Mouse (Mus musculus) adrenal gland, postnatal 10 days (tissue): Measurements from ENCODE around the gene Fam19a2. TPM values are rescaled to one million over a fixed set of nuclear protein-coding genes. Genes with fewer than 3 reads are reported as not detected.

Experiments used
- DNase-seq: peaks from one replicate; pipeline ENCODE4 v3.0.0; 2021; ENCODE audit warnings: mixed read lengths
- long read RNA-seq, 2 experiments: library from polyadenylated mRNA; stranded (forward); transcript quantifications; one replicate each; pipeline ENCODE4 v2.0.0; 2021
- total RNA-seq, 2 experiments: library from RNA; stranded (reverse); gene quantifications; 2 replicates each; pipeline ENCODE4 v1.2.3; 2021

Fam19a2 gene
- total RNA-seq = 1 to 10 TPM; 1.2 to 1.5 TPM
- long read RNA-seq, experiment 1, partial matches to known transcripts = 1 of 2 reads
- long read RNA-seq, experiment 1, other reads (novel, unspliced or antisense) = 1 of 2 reads
- long read RNA-seq, experiment 2, full-length matches to known transcripts = 3 of 3 reads
- long read RNA-seq, experiment 2, partial matches to known transcripts = 0 of 3 reads
- long read RNA-seq, experiment 2, other reads (novel, unspliced or antisense) = 0 of 3 reads

GRCm38 (mm10) chr10:123263876-123264309, at the start of gene Fam19a2:
Fam19a2 (plus strand) TSS chr10:123263996.
- DNase-seq = peak; percentile 60

GRCm38 (mm10) chr10:123222785-123223184, 41.0 kb upstream of the Fam19a2 start:
- DNase-seq = no peak

GRCm38 (mm10) chr10:123229420-123229819, 34.4 kb upstream of the Fam19a2 start:
- no peak for DNase-seq

- DNase-seq = no peak
Observed at GRCm38 (mm10) chr10:123248063-123248462, 15.7 kb upstream of the Fam19a2 start.

GRCm38 (mm10) chr10:123251904-123252303, 11.9 kb upstream of the Fam19a2 start:
- no peak for DNase-seq

- peak; percentile 18 for DNase-seq
Observed at GRCm38 (mm10) chr10:123254299-123254698, 9.5 kb upstream of the Fam19a2 start.

GRCm38 (mm10) chr10:123255674-123256348, 8.0 kb upstream of the Fam19a2 start:
- no peak for DNase-seq

GRCm38 (mm10) chr10:123264461-123265191, 830 bp downstream of the Fam19a2 start:
- peak; percentile 62 for DNase-seq

GRCm38 (mm10) chr10:123265241-123265790, 1.5 kb downstream of the Fam19a2 start:
- DNase-seq = peak; percentile 6

- DNase-seq = peak; percentile 51
Observed at GRCm38 (mm10) chr10:123268568-123268967, 4.8 kb downstream of the Fam19a2 start.

- DNase-seq = peak; percentile 28
Observed at GRCm38 (mm10) chr10:123274554-123274953, 10.8 kb downstream of the Fam19a2 start.

- DNase-seq = no peak
Observed at GRCm38 (mm10) chr10:123307300-123307699, 43.5 kb downstream of the Fam19a2 start.

GRCm38 (mm10) chr10:123326271-123326670, 62.5 kb downstream of the Fam19a2 start:
- no peak for DNase-seq

- DNase-seq = no peak
Observed at GRCm38 (mm10) chr10:123341280-123341679, 77.5 kb downstream of the Fam19a2 start.

GRCm38 (mm10) chr10:123342591-123343236, 78.9 kb downstream of the Fam19a2 start:
- peak; percentile 30 for DNase-seq

GRCm38 (mm10) chr10:123346301-123346700, 82.5 kb downstream of the Fam19a2 start:
- no peak for DNase-seq

GRCm38 (mm10) chr10:123353667-123354066, 89.9 kb downstream of the Fam19a2 start:
- DNase-seq = no peak

GRCm38 (mm10) chr10:123357010-123357409, 93.2 kb downstream of the Fam19a2 start:
- DNase-seq = no peak

- DNase-seq = no peak
Observed at GRCm38 (mm10) chr10:123360492-123360891, 96.7 kb downstream of the Fam19a2 start.

GRCm38 (mm10) chr10:123364628-123365027, 100.8 kb downstream of the Fam19a2 start:
- no peak for DNase-seq

- no peak for DNase-seq
Observed at GRCm38 (mm10) chr10:123367152-123367864, 103.5 kb downstream of the Fam19a2 start.

GRCm38 (mm10) chr10:123383277-123383676, 119.5 kb downstream of the Fam19a2 start:
- DNase-seq = no peak
